Mouse (Mus musculus) liver, embryonic 13.5 days (tissue): ENCODE results near the gene Ddx39b. TPM values are rescaled to one million over a fixed set of nuclear protein-coding genes. Genes with fewer than 3 reads are reported as not detected.
A peak's percentile ranks its signal among the peaks of the same experiment; 100 is the strongest.

Experiments
- ATAC-seq: fragments of 200-750 bp; cut with Nextera tagmentation; 2 replicates; pipeline ENCODE4 v1.8.0; 2017; ENCODE audit warnings: low read depth, mild to moderate bottlenecking, moderate number of reproducible peaks, moderate library complexity
- DNase-seq: peaks from one replicate; pipeline ENCODE4 v3.0.0; 2022
- H3K27ac ChIP-seq: fragments of 300-500 bp; sonication (generic); 2 replicates; pipeline ENCODE4 v1.5.1; 2015; ENCODE audit warnings: moderate library complexity, mild to moderate bottlenecking, inconsistent platforms
- H3K27me3 ChIP-seq: fragments of 300-500 bp; sonication (generic); 2 replicates; pipeline ENCODE4 v1.6.1; 2015; ENCODE audit warnings: mild to moderate bottlenecking, inconsistent platforms
- H3K36me3 ChIP-seq: fragments of 300-500 bp; sonication (generic); 2 replicates; pipeline ENCODE4 v1.6.1; 2015; ENCODE audit warnings: mild to moderate bottlenecking, inconsistent platforms
- H3K4me1 ChIP-seq: fragments of 300-500 bp; sonication (generic); replicated peaks from 2 replicates; pipeline ENCODE4 v1.6.1; 2015; ENCODE audit warnings: inconsistent platforms
- H3K4me2 ChIP-seq: fragments of 300-500 bp; sonication (generic); 2 replicates; pipeline ENCODE4 v1.6.1; 2015; ENCODE audit warnings: inconsistent platforms, mild to moderate bottlenecking, moderate library complexity
- H3K4me3 ChIP-seq: fragments of 300-500 bp; sonication (generic); replicated peaks from 2 replicates; pipeline ENCODE4 v1.5.1; 2015; ENCODE audit warnings: mild to moderate bottlenecking, inconsistent platforms
- H3K9ac ChIP-seq: fragments of 300-500 bp; sonication (generic); 2 replicates; pipeline ENCODE4 v1.6.1; 2015; ENCODE audit warnings: mild to moderate bottlenecking, inconsistent platforms
- H3K9me3 ChIP-seq: fragments of 300-500 bp; sonication (generic); replicated peaks from 2 replicates; pipeline ENCODE4 v1.6.1; 2016; ENCODE audit warnings: inconsistent platforms
- WGBS: fragments of 180-500 bp; shearing (Covaris S2); methylation state at CpG from one replicate; pipeline ENCODE4 v1.1.7; 2015; ENCODE audit not compliant: insufficient replicate concordance; 5-methylcytosine and 5-hydroxymethylcytosine counted together
- polyA plus RNA-seq: library from polyadenylated mRNA; unstranded; fragments of >200 nt; fragmentation: Nextera tagmentation; extraction: Ambion mirVana; gene quantifications from 2 replicates; pipeline ENCODE4 v1.2.1, GENCODE M21; 2015

Ddx39b gene
- polyA plus RNA-seq, 1 experiment from 2014 or later, result 208 TPM

DNA sequence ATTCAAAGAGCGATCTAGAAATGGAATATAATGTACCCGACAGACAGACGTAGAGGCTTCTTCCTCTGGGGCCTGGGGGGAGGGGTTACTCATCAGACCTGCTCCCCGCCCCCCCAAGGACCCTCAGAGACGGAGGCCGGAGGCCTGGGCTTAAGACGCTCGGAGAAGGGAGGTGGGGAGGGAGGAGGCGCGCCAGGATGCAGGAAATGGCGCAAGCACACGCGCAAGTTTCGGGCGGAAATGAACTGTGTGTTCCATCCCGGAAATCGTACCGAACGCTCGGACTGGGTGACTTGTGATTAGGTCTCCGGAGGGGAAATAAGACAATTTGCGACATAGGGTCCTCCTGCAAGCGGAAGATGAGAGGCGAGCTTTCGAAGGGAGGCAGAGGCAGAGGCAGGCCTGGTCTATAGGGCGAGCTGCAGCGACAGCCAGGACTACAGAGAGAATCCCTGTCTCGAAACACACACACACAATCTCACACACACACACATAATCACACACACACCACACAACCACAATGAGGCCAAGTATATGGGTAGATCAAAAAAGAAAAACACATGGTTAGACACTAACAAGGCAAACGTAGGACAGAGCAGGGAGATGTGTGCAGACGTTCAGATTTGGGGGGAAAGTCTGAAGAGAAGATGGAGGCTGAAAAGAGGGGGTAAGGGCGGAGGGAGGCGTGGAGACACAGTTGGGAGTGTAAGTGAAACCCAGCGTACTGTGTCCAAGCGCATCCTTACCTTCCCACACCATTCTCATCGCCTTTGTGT, 5.7 kb upstream of the Ddx39b start, which contains the start of gene Nfkbil1:
TSS of gene Nfkbil1 (minus strand) at position 179 of the 776 bp plus-strand sequence.
- peak within 1 kb of the TSS; percentile 78 for H3K4me3 ChIP-seq
- no peaks in the 10 kb centered on the region for H3K9me3 ChIP-seq
- DNase-seq, result peak; percentile 79
- no peaks in the 10 kb centered on the region for H3K27me3 ChIP-seq
- peak within 1 kb of the TSS; percentile 94 for H3K27ac ChIP-seq
- H3K36me3 ChIP-seq, result peaks cover 12% of the 10 kb centered on the region
- peak within 1 kb of the TSS; percentile 91 for H3K9ac ChIP-seq
- ATAC-seq, result peak; percentile 79
- under 1% methylated on average over 35 of the region's 35 CpGs for WGBS
- H3K4me2 ChIP-seq, result peak within 1 kb of the TSS; percentile 96
- peaks cover 63% of the 10 kb centered on the region for H3K4me1 ChIP-seq

DNA sequence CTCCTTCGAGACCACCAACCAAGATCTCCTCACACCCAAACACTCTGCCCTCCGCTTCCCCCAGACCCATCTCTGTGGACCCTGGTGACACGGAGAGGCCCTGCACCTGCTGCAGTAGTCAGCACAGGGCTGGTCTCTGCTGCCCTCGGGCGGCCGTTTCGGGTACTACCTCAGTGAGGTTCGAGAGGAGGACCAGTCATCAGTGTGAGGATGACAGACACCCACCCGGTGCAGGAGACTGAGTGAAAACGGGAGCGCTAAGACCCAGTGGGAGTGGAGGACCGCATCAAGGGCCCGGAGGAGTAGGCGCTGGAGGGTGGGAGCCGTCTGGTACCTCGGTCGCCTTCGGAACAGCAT, 5.2 kb upstream of the Ddx39b start:
- peak overlapping the region; percentile 78 for H3K4me3 ChIP-seq
- DNase-seq (peak; percentile 92), ATAC-seq (peak; percentile 71)
- WGBS, result 2% methylated on average over 18 of the region's 18 CpGs
- no peaks in the 10 kb centered on the region for H3K27me3 ChIP-seq
- H3K36me3 ChIP-seq, result peaks cover 6% of the 10 kb centered on the region
- H3K27ac ChIP-seq, result peak overlapping the region; percentile 94
- no peaks in the 10 kb centered on the region for H3K9me3 ChIP-seq
- peak overlapping the region; percentile 96 for H3K4me2 ChIP-seq
- H3K4me1 ChIP-seq, result peaks cover 62% of the 10 kb centered on the region
- H3K9ac ChIP-seq, result peak overlapping the region; percentile 91

DNA sequence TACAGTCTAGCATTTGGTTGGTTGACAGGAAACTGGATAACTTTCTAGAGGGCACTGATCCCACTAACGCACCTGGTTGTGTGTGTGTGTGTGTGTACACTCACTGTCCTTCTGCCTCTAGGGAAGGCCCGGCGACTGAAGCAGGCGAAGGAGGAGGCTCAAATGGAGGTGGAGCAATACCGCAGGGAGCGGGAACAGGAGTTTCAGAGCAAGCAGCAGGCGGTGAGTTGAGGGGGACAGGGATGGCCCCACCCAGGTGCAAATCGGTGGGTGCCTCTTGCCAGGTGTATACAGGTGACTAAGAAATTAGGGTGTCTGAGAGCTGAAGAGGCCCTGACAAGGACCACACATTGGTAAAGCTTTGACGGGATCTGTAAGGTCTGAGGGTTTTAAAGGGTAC, 4.5 kb upstream of the Ddx39b start:
- Histone ChIP-seq H3K36me3 (peaks cover 6% of the 10 kb centered on the region; the same call in 1 of the 2 replicates), H3K9me3 (no peaks in the 10 kb centered on the region), H3K27ac (no peak overlapping the region), H3K27me3 (no peaks in the 10 kb centered on the region), H3K4me1 (peaks cover 56% of the 10 kb centered on the region), H3K4me2 (no peak overlapping the region), H3K4me3 (no peak overlapping the region), H3K9ac (no peak overlapping the region)
- DNase-seq, result no peak
- 78% methylated on average over 9 of the region's 9 CpGs for WGBS
- ATAC-seq, result no peak

DNA sequence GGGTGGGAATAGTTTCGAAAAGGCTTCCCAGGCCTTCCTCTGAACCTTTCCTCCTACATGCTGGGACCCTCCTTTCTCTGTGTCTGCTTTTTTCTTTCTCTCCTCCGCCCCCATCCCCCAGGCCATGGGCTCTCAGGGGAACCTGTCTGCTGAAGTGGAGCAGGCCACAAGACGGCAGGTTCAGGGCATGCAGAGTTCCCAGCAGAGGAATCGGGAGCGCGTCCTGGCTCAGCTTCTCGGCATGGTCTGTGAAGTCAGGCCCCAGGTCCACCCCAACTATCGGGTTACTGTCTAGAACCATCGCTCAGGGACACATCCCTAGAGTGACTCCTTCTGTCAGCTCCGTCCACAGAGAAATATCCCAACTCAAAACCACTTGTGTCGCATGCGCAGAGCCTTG, 4.0 kb upstream of the Ddx39b start:
- no peak overlapping the region for H3K4me2 ChIP-seq
- peaks cover 6% of the 10 kb centered on the region; the same call in 1 of the 2 replicates for H3K36me3 ChIP-seq
- 89% methylated on average over 12 of the region's 12 CpGs for WGBS
- H3K9ac ChIP-seq, result 0 out of 2 replicates have a peak overlapping the region, but pooled peaks have one; percentile 4
- ATAC-seq (no peak), DNase-seq (no peak)
- H3K4me1 ChIP-seq, result peaks cover 51% of the 10 kb centered on the region
- no peaks in the 10 kb centered on the region for H3K27me3 ChIP-seq
- no peak overlapping the region for H3K27ac ChIP-seq
- no peak overlapping the region for H3K4me3 ChIP-seq
- no peaks in the 10 kb centered on the region for H3K9me3 ChIP-seq

DNA sequence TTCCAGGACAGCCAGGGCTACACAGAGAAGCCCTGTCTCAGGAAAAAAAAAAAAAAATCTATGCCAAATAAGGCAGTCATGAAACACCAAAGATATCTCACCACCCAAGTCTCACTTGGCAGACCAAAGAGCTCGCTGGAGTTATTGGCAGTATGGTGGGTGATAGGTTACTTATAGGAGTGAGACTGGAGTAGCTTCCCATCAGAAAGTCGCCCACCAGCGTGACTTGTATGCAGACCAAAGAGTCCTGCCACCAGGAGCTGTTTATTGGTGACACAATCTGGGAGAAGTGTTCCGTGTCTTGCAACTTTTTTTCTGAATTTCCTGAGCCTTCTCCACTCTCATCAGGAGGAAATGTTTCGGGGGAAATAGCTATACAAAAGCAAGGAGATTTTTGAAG, 1.8 kb upstream of the Ddx39b start:
- Histone ChIP-seq H3K4me1 (peaks cover 49% of the 10 kb centered on the region), H3K4me2 (no peak overlapping the region), H3K27ac (peak overlapping the region; percentile 95), H3K36me3 (peaks cover 19% of the 10 kb centered on the region), H3K4me3 (no peak overlapping the region), H3K27me3 (no peaks in the 10 kb centered on the region), H3K9me3 (no peaks in the 10 kb centered on the region), H3K9ac (no peak overlapping the region)
- DNase-seq, result no peak
- no peak for ATAC-seq
- WGBS, result 56% methylated on average over 5 of the region's 5 CpGs

DNA sequence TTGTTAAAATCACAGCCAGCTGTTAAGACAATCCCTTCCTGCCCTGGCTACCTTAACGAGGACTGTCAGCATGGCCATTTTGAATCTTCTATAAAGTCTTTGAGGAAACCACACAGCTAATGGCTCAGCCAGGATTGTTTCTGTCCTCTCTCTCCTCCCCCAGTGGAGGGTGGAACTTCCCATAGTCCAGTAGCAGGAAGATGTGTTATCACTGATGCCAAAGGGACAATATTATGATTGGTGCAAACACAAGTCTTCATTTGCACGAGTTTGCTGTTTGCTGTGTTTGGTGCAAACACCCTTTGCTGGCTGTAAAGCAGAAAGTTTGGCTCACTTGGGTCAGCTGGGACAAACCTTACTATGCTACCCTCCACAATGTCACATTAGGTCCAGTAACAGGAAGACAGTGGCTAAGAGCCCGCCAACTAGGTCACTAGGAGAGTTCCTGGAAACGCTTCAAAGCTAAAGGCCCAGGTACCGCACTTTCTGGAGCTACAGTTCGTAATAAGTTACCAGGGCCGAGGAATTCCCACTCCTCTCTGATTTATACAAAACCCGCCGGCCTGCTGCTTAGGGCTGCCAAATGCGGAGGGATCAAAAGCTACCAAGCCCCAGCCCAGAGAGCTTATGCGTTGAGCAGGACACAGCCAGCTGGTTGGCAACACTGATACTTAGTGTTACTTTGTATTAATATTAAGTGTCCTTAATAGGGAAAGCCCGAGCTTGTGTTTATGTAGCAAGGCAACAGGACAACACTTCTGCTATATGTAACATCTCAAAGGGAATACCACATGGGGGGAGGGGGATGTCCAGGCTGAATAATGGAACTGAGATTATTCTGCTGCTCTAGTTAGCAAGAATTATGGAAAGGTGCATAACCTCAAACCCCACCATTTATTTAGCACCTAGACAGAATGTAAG, 902 bp upstream of the Ddx39b start:
- peak overlapping the region; percentile 97 for H3K4me2 ChIP-seq
- DNase-seq (no peak), ATAC-seq (no peak)
- peak overlapping the region; percentile 92 for H3K4me3 ChIP-seq
- H3K27ac ChIP-seq, result peak overlapping the region; percentile 95
- 34% methylated on average over 12 of the region's 12 CpGs for WGBS
- peaks cover 28% of the 10 kb centered on the region for H3K36me3 ChIP-seq
- peak overlapping the region; percentile 97 for H3K9ac ChIP-seq
- H3K4me1 ChIP-seq, result peaks cover 52% of the 10 kb centered on the region
- no peaks in the 10 kb centered on the region for H3K27me3 ChIP-seq
- H3K9me3 ChIP-seq, result no peaks in the 10 kb centered on the region

DNA sequence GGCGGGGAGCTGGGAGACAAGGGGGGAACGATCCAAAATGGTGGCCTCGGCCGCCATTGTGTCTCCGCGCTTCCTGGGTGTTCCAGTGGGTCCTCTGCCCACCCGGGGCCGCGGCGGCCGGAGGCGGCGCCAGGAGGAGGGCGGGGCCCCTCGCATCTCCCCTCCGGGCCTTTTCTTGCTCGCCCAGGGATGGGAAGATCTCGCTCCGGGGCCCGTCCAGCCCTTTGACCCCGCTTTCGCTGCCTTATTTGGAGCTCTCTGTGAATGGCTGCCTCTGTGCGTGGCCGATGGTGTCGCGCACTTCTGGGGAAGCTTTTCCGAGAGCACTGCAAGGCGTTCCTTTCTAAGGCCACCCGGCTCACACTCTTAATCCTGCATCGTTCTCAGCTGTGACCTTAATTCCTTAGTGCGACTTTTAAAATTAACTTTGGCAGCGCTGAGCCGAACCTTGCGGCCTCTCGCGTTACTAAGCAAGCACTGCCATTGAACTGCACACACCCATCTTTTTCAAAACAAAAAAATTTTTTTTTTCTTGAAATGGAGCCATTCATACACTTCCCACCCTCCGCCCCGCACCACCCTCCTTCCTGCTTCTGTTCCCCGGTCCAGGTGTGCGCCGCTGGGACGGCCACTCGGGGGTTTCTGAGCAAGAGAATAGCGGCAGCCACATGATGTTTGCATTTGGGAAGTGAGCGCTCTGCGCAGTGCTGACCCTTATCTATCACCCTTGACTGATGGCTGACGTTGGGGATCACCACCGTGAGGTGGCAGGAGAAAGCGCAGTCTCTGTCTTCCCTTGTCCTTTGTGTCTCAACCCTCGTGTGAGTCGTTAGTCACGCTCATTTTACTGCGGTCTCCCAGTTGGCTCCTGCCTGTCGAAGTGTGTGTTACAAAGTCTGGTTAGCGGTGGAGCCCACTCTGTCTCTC, 732 bp downstream of the Ddx39b start:
- WGBS, result under 1% methylated on average over 55 of the region's 55 CpGs

DNA sequence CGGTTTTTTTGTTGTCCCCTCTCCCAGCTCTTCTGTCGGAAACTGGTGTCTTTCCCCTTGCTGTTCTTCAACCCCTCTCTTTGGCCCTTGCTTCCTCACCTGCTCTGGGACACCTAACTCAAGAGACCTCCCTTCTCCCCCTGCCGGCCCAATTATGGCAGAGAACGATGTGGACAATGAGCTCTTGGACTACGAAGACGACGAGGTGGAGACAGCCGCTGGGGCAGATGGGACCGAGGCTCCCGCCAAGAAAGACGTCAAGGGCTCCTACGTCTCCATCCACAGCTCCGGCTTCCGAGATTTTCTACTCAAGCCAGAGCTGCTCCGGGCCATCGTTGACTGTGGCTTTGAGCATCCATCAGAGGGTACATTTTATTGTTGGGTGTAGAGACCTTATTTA, 1.5 kb downstream of the Ddx39b start:
- no peak for ATAC-seq
- Histone ChIP-seq H3K9ac (peak overlapping the region; percentile 97), H3K27me3 (no peaks in the 10 kb centered on the region), H3K4me2 (peak overlapping the region; percentile 97), H3K27ac (peak overlapping the region; percentile 95), H3K4me1 (peaks cover 62% of the 10 kb centered on the region), H3K4me3 (peak overlapping the region; percentile 92), H3K9me3 (no peaks in the 10 kb centered on the region), H3K36me3 (peaks cover 53% of the 10 kb centered on the region)
- WGBS, result 8% methylated on average over 16 of the region's 16 CpGs
- no peak for DNase-seq

More for the DNA sequence above, 732 bp downstream of the Ddx39b start:
- Histone ChIP-seq H3K36me3 (peaks cover 45% of the 10 kb centered on the region), H3K4me3 (peak overlapping the region; percentile 92), H3K4me1 (peaks cover 62% of the 10 kb centered on the region), H3K9ac (peak overlapping the region; percentile 97), H3K4me2 (peak overlapping the region; percentile 97), H3K27ac (peak overlapping the region; percentile 95), H3K27me3 (no peaks in the 10 kb centered on the region), H3K9me3 (no peaks in the 10 kb centered on the region)
- DNase-seq (no peak), ATAC-seq (peak; percentile 55)

DNA sequence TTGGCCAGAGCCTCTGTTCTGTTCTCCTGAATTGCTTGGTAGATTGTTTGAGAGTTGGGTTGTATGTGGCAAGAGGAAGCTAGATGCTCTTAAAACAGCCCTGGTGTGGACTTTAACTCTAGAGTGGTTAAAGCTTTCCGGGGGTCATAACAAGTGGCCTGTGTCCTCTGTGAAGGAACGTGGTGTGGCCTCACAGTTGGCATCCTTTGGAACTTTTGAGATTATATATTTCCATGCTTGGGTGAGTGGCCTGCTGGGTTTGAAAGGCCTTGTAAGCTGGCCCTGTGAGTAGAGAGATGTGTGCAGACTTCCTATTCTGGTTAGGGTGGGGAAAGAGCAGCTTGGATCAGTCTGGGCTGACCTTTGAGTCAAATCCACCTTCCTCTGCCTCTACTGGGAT, 3.5 kb downstream of the Ddx39b start:
- 74% methylated on average over 2 of the region's 2 CpGs for WGBS
- Histone ChIP-seq H3K27ac (no peak overlapping the region), H3K4me1 (peaks cover 60% of the 10 kb centered on the region), H3K4me3 (peak overlapping the region; percentile 92), H3K27me3 (no peaks in the 10 kb centered on the region), H3K36me3 (peaks cover 72% of the 10 kb centered on the region), H3K9me3 (no peaks in the 10 kb centered on the region), H3K4me2 (peak overlapping the region; percentile 97), H3K9ac (peak overlapping the region; percentile 97; the same call in 1 of the 2 replicates)
- DNase-seq, result no peak
- ATAC-seq, result no peak

DNA sequence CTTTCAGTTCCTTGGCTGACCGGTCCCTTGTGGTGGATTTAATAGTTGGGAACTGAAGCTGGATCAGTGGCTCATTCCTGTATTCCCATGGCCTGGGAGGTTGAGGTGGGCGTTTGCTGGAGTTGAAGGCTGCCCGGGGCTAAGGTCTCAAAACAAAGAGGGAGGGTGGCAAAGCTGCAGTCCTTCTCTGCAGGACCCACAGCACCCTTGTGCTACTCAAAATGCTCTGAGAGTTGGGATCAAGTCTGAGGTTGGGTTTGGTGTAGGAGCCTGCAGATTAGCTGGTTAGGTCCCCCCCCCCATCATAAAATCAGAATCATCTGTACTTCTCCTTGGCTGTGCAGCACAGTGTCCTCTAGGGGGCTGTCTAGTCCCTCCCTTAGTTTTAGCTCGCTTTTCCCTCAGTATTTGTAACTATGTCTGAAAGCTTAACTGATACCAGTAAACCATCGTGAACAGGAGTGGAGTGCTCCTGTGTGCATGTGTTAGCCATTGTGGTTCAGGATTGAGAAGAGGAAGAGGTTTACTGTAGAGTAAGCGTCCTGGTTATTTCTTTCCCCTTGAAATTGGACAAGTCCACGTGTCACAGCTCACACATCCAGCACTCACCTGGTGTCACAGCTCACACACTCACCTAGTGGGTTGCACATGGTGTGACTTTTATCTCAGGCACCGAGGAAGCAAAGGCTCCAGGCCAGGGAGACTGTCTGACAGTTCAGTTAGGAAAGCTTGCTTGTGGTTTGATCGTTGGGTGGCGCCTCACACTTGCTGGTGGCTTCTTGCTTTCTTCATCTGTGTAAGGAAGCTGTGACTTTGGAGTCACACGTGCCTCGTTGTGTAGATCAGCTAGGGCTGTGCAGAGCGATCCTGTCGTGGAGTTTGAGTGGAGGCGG, 4.4 kb downstream of the Ddx39b start:
- H3K9me3 ChIP-seq, result no peaks in the 10 kb centered on the region
- DNase-seq (no peak), ATAC-seq (no peak)
- H3K4me2 ChIP-seq, result peak overlapping the region; percentile 97
- H3K4me3 ChIP-seq, result peak overlapping the region; percentile 92; the same call in 1 of the 2 replicates
- H3K27me3 ChIP-seq, result no peaks in the 10 kb centered on the region
- peak overlapping the region; percentile 12; the same call in 1 of the 2 replicates for H3K9ac ChIP-seq
- WGBS, result 71% methylated on average over 15 of the region's 15 CpGs
- H3K36me3 ChIP-seq, result peaks cover 82% of the 10 kb centered on the region
- peaks cover 50% of the 10 kb centered on the region for H3K4me1 ChIP-seq
- no peak overlapping the region for H3K27ac ChIP-seq
